Mouse (Mus musculus) bone marrow, adult 2 months (tissue): ENCODE results near the gene Arid2.

ENCODE experiments used
- CTCF ChIP-seq: fragments of 200-500 bp; IDR thresholded peaks from 2 replicates; pipeline ENCODE4 v1.5.1; 2011; ENCODE audit warnings: low read length, control low read depth; ENCODE audit not compliant: control insufficient read depth, insufficient read depth
- POLR2A ChIP-seq: fragments of 200-500 bp; IDR thresholded peaks from 2 replicates; pipeline ENCODE4 v1.6.1; 2011; ENCODE audit warnings: low read depth, mild to moderate bottlenecking, control low read depth, low read length, borderline replicate concordance; ENCODE audit not compliant: control insufficient read depth

GRCm38 (mm10) chr15:96408717-96409121 lies 121.4 kb downstream of the Arid2 start:
- TF ChIP-seq POLR2A (no peak), CTCF (no peak)
